Mouse (Mus musculus) hindbrain, embryonic 12.5 days (tissue): ENCODE results near the gene Atp13a4. TPM values are rescaled to one million over a fixed set of nuclear protein-coding genes. Genes with fewer than 3 reads are reported as not detected.

ENCODE experiments used
- ATAC-seq: fragments of 200-750 bp; cut with Nextera tagmentation; 2 replicates; pipeline ENCODE4 v1.8.0; 2017; ENCODE audit warnings: moderate TSS enrichment; ENCODE audit not compliant: low FRiP score
- H3K27ac ChIP-seq: fragments of 300-500 bp; sonication (generic); 2 replicates; pipeline ENCODE4 v1.5.1; 2016; ENCODE audit warnings: mild to moderate bottlenecking
- H3K27me3 ChIP-seq: fragments of 300-500 bp; sonication (generic); 2 replicates; pipeline ENCODE4 v1.6.1; 2016; ENCODE audit warnings: mild to moderate bottlenecking
- H3K36me3 ChIP-seq: fragments of 300-500 bp; sonication (generic); 2 replicates; pipeline ENCODE4 v1.6.1; 2016; ENCODE audit warnings: mild to moderate bottlenecking
- H3K4me1 ChIP-seq: fragments of 300-500 bp; sonication (generic); 2 replicates; pipeline ENCODE4 v1.6.1; 2016
- H3K4me2 ChIP-seq: fragments of 300-500 bp; sonication (generic); replicated peaks from 2 replicates; pipeline ENCODE4 v1.6.1; 2016; ENCODE audit warnings: mild to moderate bottlenecking
- H3K4me3 ChIP-seq: fragments of 300-500 bp; sonication (generic); 2 replicates; pipeline ENCODE4 v1.5.1; 2016; ENCODE audit warnings: mild to moderate bottlenecking
- H3K9ac ChIP-seq: fragments of 300-500 bp; sonication (generic); 2 replicates; pipeline ENCODE4 v1.6.1; 2016; ENCODE audit warnings: mild to moderate bottlenecking, moderate library complexity
- H3K9me3 ChIP-seq: fragments of 300-500 bp; sonication (generic); replicated peaks from 2 replicates; pipeline ENCODE4 v1.6.1; 2016; ENCODE audit warnings: mild to moderate bottlenecking
- WGBS: fragments of 180-500 bp; shearing (Covaris S2); methylation state at CpG from one replicate; pipeline ENCODE4 v1.1.7; 2016; 5-methylcytosine and 5-hydroxymethylcytosine counted together
- polyA plus RNA-seq: library from polyadenylated mRNA; unstranded; fragments of >200 nt; fragmentation: Nextera tagmentation; extraction: Ambion mirVana; gene quantifications from 2 replicates; pipeline ENCODE4 v1.2.1, GENCODE M21; 2016

Atp13a4 gene
- polyA plus RNA-seq, 1 experiment from 2014 or later: 0.52 TPM

DNA sequence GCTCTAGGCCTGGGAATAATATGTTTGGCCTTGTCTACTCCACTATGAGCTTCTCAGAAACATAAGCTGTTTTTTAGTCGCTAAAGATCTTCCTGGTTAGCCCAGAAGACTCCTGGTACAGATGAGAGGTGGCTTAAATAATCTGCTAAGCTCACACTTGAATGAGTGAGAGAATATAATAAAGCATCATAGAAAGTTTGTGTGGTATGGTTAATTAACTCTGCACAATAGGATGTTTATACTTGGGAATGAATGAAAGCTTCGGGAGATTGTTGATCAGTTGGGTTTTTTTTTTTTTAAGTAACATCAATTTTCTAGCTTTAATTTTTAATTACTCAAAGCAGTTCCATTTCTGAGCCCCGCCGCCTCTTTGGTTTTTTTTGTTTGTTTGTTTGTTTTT, 8.8 kb downstream of the Atp13a4 start:
- H3K36me3 ChIP-seq: no peaks in the 10 kb centered on the region
- H3K4me2 ChIP-seq: no peak overlapping the region
- ATAC-seq: no peak
- H3K4me3 ChIP-seq: no peak overlapping the region
- 85% methylated on average over 4 of the region's 4 CpGs for WGBS
- no peaks in the 10 kb centered on the region for H3K27me3 ChIP-seq
- H3K9ac ChIP-seq: no peak overlapping the region
- no peaks in the 10 kb centered on the region for H3K4me1 ChIP-seq
- no peaks in the 10 kb centered on the region for H3K9me3 ChIP-seq
- no peak overlapping the region for H3K27ac ChIP-seq

DNA sequence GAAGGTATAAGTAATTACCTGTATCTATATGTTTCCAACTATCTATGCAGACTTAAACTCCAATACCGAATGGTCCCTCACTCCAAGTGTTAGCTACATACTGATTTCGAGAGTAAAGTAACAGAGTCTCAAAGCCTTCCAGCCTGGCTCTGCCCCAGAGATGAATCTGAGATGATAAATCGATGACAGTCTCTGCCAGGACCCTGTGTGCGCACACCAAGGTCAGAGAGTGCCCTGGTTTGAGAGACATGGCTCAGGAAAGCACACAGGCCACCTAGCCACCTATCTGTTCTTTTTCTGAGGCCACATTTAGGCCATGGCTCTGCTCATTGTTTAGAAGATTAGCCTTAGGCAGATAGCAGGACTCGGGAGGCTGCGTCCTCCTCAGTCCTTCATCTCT, 11.0 kb downstream of the Atp13a4 start:
- Histone ChIP-seq H3K9ac (no peak overlapping the region), H3K9me3 (no peaks in the 10 kb centered on the region), H3K27me3 (no peaks in the 10 kb centered on the region), H3K36me3 (no peaks in the 10 kb centered on the region), H3K4me2 (no peak overlapping the region), H3K27ac (no peak overlapping the region), H3K4me3 (no peak overlapping the region), H3K4me1 (no peaks in the 10 kb centered on the region)
- 85% methylated on average over 6 of the region's 6 CpGs for WGBS
- ATAC-seq: no peak

DNA sequence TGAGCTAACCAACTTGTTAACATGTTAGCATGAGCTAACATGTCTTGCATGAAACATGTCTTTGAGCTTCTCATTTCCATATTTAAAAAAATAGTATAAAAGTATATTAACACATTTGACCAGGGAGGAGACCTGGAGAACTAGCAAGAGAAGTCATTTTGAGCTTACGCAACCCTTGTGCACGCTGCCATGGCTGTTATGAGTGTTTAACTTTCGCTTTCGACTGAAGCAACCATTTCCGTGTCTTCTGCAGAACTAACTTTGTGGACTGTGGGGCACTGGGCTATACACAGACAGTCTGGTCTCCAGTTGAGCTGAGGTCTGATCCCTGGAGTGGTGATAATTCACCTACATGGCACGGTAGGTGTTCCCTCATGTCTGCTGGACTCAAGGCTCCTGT, 17.6 kb downstream of the Atp13a4 start:
- Histone ChIP-seq H3K9me3 (no peaks in the 10 kb centered on the region), H3K4me1 (no peaks in the 10 kb centered on the region), H3K4me2 (no peak overlapping the region), H3K27me3 (no peaks in the 10 kb centered on the region), H3K27ac (no peak overlapping the region), H3K4me3 (no peak overlapping the region), H3K9ac (no peak overlapping the region), H3K36me3 (no peaks in the 10 kb centered on the region)
- no peak for ATAC-seq
- 93% methylated on average over 6 of the region's 6 CpGs for WGBS

DNA sequence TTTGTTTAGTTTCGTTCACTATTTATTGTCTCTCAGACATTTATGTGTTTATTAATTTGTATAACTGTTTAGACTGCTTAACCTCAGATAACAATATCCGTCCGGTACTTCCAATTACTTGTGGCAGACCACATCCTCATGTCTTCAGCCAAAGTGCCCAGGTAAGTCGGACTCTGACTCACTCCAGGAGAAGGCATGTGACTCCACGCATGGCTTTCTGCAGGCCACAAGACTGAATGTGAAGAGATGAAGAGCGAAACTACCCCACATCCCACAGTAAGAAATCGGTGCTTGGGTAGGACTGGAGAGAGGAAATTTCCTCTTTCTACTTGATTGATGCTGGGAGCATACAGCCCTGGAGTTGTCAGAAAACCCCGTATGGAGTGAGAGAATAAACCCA, 18.1 kb downstream of the Atp13a4 start:
- no peaks in the 10 kb centered on the region for H3K4me1 ChIP-seq
- H3K36me3 ChIP-seq: no peaks in the 10 kb centered on the region
- no peaks in the 10 kb centered on the region for H3K9me3 ChIP-seq
- no peaks in the 10 kb centered on the region for H3K27me3 ChIP-seq
- no peak overlapping the region for H3K4me3 ChIP-seq
- H3K4me2 ChIP-seq: no peak overlapping the region
- 91% methylated on average over 8 of the region's 8 CpGs for WGBS
- ATAC-seq: no peak
- H3K27ac ChIP-seq: no peak overlapping the region
- H3K9ac ChIP-seq: no peak overlapping the region

DNA sequence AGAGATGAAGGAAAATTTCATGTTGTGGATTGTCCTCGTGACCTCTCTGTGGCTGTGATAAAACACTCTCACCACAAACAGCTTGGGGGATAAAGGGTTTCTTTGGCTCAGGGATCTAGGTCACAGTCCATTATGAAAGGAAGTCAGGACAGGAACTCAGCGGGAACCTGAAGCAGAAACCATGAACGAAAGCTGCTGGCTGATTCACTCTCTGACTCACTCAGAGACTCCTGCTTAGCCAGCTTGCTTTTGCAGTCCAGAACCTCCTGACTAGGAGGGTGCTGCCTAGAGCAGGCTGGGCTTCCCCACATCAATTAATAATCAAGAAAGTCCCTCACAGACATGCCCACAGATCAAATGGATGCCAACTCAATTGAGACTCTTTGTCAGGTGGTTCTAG, 32.2 kb downstream of the Atp13a4 start:
- WGBS: 74% methylated on average over 3 of the region's 3 CpGs
- H3K4me3 ChIP-seq: no peak overlapping the region
- H3K36me3 ChIP-seq: no peaks in the 10 kb centered on the region
- H3K27ac ChIP-seq: no peak overlapping the region
- ATAC-seq: no peak
- no peak overlapping the region for H3K9ac ChIP-seq
- H3K4me2 ChIP-seq: no peak overlapping the region
- H3K9me3 ChIP-seq: no peaks in the 10 kb centered on the region
- no peaks in the 10 kb centered on the region for H3K4me1 ChIP-seq
- H3K27me3 ChIP-seq: no peaks in the 10 kb centered on the region

DNA sequence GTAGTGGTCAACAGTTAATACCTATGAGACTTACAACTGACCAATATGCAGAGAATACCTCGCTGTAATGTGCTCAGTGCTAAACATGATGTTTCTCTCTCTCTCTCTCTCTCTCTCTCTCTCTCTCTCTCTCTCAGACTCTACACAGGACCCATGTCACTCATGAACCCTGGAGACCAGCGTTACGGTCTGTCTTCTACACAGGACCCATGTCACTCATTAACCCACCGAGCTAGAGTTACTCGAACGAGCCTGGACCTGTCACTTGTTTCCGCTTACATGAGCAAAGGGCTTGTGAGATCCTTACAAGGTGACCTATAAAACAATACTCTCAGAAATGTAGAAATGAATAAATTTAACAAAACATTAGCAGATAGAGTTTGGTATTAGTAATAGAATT, 33.9 kb downstream of the Atp13a4 start:
- Histone ChIP-seq H3K27ac (no peak overlapping the region), H3K36me3 (no peaks in the 10 kb centered on the region), H3K4me2 (no peak overlapping the region), H3K27me3 (no peaks in the 10 kb centered on the region), H3K9me3 (no peaks in the 10 kb centered on the region), H3K4me3 (no peak overlapping the region), H3K4me1 (no peaks in the 10 kb centered on the region), H3K9ac (no peak overlapping the region)
- no peak for ATAC-seq
- WGBS: 82% methylated on average over 7 of the region's 7 CpGs

DNA sequence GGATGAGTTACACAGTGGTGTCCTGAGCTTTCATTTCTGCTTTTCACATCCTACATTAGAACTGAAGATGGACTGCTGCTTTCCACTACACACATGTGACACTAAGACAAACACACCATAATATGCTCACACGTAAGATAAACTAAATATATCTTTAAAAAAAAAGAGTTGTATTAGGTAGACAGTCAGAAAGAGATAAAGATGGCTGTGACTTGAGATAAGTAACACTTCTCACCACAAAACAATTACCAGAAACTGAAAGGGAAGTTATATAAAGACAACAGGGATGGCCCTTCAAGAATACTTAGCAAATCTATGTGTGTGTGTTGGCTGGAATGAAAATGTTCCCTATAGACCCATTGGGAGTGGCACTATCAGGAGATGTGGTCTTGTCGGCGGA, 34.8 kb downstream of the Atp13a4 start:
- ATAC-seq: no peak
- Histone ChIP-seq H3K4me1 (no peaks in the 10 kb centered on the region), H3K27ac (no peak overlapping the region), H3K9me3 (no peaks in the 10 kb centered on the region), H3K36me3 (no peaks in the 10 kb centered on the region), H3K4me2 (no peak overlapping the region), H3K4me3 (no peak overlapping the region), H3K27me3 (no peaks in the 10 kb centered on the region), H3K9ac (no peak overlapping the region)
- 89% methylated on average over 3 of the region's 3 CpGs for WGBS

DNA sequence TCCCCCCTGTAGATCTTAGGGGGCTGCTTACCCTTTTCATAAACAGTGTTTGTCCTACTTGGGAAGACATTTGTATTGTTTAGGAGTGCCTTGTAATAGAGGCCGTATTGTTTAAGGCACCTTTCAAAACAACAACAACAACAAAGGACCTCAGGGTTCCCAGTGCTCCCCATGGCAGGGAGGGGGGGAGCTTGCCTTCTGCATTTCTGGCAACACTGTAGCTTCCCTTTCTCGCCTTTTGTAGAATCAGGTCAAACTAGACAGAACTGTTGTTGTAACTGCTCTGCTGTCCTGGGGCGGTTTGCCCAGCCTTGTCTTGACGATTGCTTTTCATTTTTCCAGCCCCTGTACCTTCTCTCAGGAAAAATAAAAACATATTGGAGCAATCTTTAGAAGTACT, 40.0 kb downstream of the Atp13a4 start:
- Histone ChIP-seq H3K4me1 (no peaks in the 10 kb centered on the region), H3K9ac (no peak overlapping the region), H3K4me2 (no peak overlapping the region), H3K27me3 (no peaks in the 10 kb centered on the region), H3K9me3 (no peaks in the 10 kb centered on the region), H3K36me3 (no peaks in the 10 kb centered on the region), H3K27ac (no peak overlapping the region), H3K4me3 (no peak overlapping the region)
- 67% methylated on average over 4 of the region's 4 CpGs for WGBS
- ATAC-seq: no peak

DNA sequence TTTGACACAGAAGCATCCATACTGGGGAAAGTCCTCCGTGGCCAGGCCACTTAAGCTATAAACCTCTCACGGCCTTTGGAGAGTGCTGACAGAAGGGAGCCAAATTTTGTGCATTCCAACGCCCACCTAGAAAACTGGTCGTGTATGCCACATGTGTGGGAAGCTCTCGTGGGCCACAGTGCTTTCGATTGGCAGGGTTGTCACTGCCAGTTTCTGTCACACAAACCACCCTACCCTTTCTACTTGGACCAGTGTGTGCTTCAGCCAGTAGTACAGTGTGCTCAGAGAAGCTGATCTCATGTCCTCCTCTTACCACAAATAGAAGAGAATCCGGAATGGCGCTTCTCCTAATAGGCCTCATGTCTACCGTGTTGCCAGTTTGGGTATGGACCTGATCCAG, 40.5 kb downstream of the Atp13a4 start:
- Histone ChIP-seq H3K4me2 (no peak overlapping the region), H3K36me3 (no peaks in the 10 kb centered on the region), H3K4me1 (no peaks in the 10 kb centered on the region), H3K9ac (no peak overlapping the region), H3K27me3 (no peaks in the 10 kb centered on the region), H3K9me3 (no peaks in the 10 kb centered on the region), H3K27ac (no peak overlapping the region), H3K4me3 (no peak overlapping the region)
- no peak for ATAC-seq
- 77% methylated on average over 9 of the region's 9 CpGs for WGBS

DNA sequence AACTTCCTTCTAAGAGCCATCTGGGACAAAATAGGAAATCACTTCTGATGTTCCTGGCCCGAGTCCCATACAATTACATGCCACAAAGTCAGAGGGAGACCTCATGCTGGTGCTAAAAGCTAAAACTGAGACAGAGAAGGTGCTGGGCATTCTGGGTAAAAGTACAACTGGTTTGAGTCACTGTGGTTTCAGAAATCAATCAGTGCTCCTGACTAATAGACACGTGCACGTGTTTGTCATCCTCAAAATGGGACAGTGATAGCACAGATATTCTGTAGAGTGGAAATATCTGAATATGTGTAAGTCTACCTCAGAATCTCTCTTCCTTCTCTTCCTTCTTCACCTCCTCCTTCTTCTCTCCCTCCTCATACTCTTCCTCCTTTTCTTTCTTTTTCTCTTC, 53.6 kb downstream of the Atp13a4 start:
- no peaks in the 10 kb centered on the region for H3K27me3 ChIP-seq
- 85% methylated on average over 3 of the region's 3 CpGs for WGBS
- no peak overlapping the region for H3K27ac ChIP-seq
- H3K4me3 ChIP-seq: no peak overlapping the region
- no peak for ATAC-seq
- H3K9ac ChIP-seq: no peak overlapping the region
- no peaks in the 10 kb centered on the region for H3K9me3 ChIP-seq
- no peak overlapping the region for H3K4me2 ChIP-seq
- H3K36me3 ChIP-seq: no peaks in the 10 kb centered on the region
- H3K4me1 ChIP-seq: no peaks in the 10 kb centered on the region

DNA sequence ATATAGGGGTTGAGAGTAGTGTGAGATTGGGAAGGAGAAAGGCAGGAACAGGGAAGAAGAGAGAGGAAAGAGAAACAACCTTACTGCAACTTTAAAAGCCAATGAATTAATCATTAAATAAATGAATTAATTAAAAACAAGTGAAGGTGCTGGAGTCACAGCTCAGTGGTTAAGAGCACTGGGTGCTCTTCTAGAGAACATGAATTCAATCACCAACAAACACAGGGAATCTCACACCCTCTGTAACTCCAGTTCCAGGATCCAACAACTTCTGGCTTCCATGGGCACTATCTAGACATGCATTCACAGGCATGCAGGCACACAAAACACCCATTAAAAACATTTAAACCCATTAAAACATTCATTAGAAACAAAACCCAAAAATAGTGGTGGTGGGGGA, 63.2 kb downstream of the Atp13a4 start:
- Histone ChIP-seq H3K36me3 (no peaks in the 10 kb centered on the region), H3K27me3 (no peaks in the 10 kb centered on the region), H3K4me2 (no peak overlapping the region), H3K4me3 (no peak overlapping the region), H3K9me3 (no peaks in the 10 kb centered on the region), H3K4me1 (no peaks in the 10 kb centered on the region), H3K27ac (no peak overlapping the region), H3K9ac (no peak overlapping the region)
- ATAC-seq: no peak

DNA sequence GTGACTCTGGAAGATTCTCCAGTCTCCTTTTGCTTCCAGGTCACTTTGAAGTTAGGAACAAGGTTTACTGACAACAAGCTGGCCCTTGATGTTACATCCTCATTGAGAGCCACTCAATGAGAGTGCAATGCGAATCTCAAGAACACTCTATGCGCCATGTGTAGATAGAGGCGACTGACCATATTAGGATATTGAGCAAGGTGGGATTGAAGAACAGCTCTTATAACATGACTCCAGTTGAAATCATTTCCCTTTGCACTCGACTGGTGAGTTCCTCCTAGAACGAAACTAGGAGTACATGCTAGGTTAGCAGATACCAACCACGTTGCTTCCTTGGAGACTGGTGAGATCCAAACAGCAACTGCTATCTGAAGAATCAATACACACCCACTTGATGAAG, 64.3 kb downstream of the Atp13a4 start:
- Histone ChIP-seq H3K9me3 (no peaks in the 10 kb centered on the region), H3K36me3 (no peaks in the 10 kb centered on the region), H3K27ac (no peak overlapping the region), H3K9ac (no peak overlapping the region), H3K27me3 (no peaks in the 10 kb centered on the region), H3K4me3 (no peak overlapping the region), H3K4me1 (no peaks in the 10 kb centered on the region), H3K4me2 (no peak overlapping the region)
- no peak for ATAC-seq
- 92% methylated on average over 6 of the region's 6 CpGs for WGBS

DNA sequence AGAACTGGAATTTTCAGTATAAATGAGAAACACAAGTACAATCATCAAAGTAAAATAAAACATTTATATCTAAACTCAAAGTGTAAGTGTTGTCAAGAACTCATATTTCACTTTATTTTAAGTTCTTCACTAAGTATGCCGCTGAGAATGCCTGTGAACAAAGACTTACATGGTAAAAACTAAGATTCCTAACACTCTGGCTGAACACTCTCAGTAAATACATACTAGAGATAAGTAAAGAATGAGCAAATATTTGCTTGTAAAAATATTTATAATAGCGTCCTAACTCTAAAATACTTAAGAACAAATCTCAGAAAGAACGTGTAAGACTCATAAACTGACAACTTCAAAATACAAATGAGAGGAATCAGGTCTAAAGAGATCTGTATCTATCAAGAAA, 80.9 kb downstream of the Atp13a4 start:
- Histone ChIP-seq H3K4me3 (no peak overlapping the region), H3K36me3 (no peaks in the 10 kb centered on the region), H3K27me3 (no peaks in the 10 kb centered on the region), H3K4me1 (no peaks in the 10 kb centered on the region), H3K9me3 (no peaks in the 10 kb centered on the region), H3K9ac (no peak overlapping the region), H3K27ac (no peak overlapping the region), H3K4me2 (no peak overlapping the region)
- no peak for ATAC-seq
- 87% methylated on average over 3 of the region's 3 CpGs for WGBS

DNA sequence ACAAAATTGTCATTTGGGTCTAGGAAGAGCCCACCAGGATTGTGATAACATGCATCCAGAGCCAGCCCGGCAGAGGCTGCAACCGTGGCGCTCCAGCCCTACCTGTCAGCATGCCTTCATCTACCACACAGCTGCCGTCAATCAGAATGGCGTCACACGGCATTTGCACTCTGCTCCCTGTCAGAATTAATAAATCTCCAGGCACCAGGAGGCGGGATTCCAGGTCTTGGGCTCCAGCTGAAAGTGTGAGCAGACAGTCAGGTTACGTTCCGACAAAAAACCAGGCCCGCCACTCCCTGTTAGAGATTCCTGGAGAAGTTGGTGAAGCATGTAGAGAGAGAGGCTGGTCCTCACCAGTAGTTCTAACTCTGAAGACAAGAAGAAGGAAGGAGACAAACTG, 85.3 kb downstream of the Atp13a4 start:
- H3K27me3 ChIP-seq: no peaks in the 10 kb centered on the region
- H3K9ac ChIP-seq: no peak overlapping the region
- no peak overlapping the region for H3K4me2 ChIP-seq
- no peak overlapping the region for H3K4me3 ChIP-seq
- H3K27ac ChIP-seq: no peak overlapping the region
- no peaks in the 10 kb centered on the region for H3K36me3 ChIP-seq
- H3K9me3 ChIP-seq: no peaks in the 10 kb centered on the region
- no peak for ATAC-seq
- 74% methylated on average over 10 of the region's 10 CpGs for WGBS
- no peaks in the 10 kb centered on the region for H3K4me1 ChIP-seq
